In genomic region chr12:56612761-56613437, GRCm38 (mm10) we compare ENCODE assay signal across 8 mouse cellular contexts. TPM values are rescaled to one million over a fixed set of nuclear protein-coding genes. Genes with fewer than 3 reads are reported as not detected.
A peak's percentile ranks its signal among the peaks of the same experiment; 100 is the strongest.
DNase-seq lines count a peak whose midpoint lies in the region; ATAC-seq and TF ChIP-seq lines count a peak whose summit lies in the region.
"Had no signal": no experiment of that assay in that cellular context is flagged by ENCODE, and none has a peak within 500 bp of the region (broad histone marks: within the 10 kb centered on the region; RNA-seq: fewer than 3 reads in every experiment).

Nkx2-9 (minus strand) TSS chr12:56613284.

- peak within 1 kb of the TSS; percentile 36 for H3K4me3 ChIP-seq in lung, embryonic 14.5 days (ENCODE audit: low read depth, low read length)
- H3K4me3 ChIP-seq in forebrain, embryonic 13.5 days, result peak within 1 kb of the TSS; percentile 33
- peak within 1 kb of the TSS; percentile 36 for H3K4me3 ChIP-seq in limb, embryonic 15.5 days
- H3K4me3 ChIP-seq in stomach, embryonic 16.5 days (replicated peaks; ENCODE audit: low read length), result peak within 1 kb of the TSS; percentile 41

- no peak within 1 kb of the TSS for H3K9ac ChIP-seq in lung, embryonic 14.5 days
- no peak within 1 kb of the TSS for H3K9ac ChIP-seq in forebrain, embryonic 13.5 days
- no peak within 1 kb of the TSS for H3K9ac ChIP-seq in limb, embryonic 15.5 days
- no peak within 1 kb of the TSS for H3K9ac ChIP-seq in stomach, embryonic 16.5 days (ENCODE audit: low read length)

- H3K9me3 ChIP-seq in lung, embryonic 14.5 days (ENCODE audit: low read depth, low read length), result no peaks in the 10 kb centered on the region
- H3K9me3 ChIP-seq in forebrain, embryonic 13.5 days (replicated peaks), result no peaks in the 10 kb centered on the region
- no peaks in the 10 kb centered on the region for H3K9me3 ChIP-seq in limb, embryonic 15.5 days
- H3K9me3 ChIP-seq in stomach, embryonic 16.5 days (replicated peaks; ENCODE audit: control insufficient read depth, low read length), result no peaks in the 10 kb centered on the region

- under 1% methylated on average over 39 of the region's 40 CpGs for WGBS in lung, embryonic 14.5 days
- WGBS in forebrain, embryonic 13.5 days, result 1% methylated on average over 40 of the region's 40 CpGs
- WGBS in limb, embryonic 15.5 days, result under 1% methylated on average over 40 of the region's 40 CpGs
- under 1% methylated on average over 34 of the region's 40 CpGs for WGBS in stomach, embryonic 16.5 days

- H3K27me3 ChIP-seq in lung, embryonic 14.5 days (ENCODE audit: insufficient read depth, low read length), result peaks cover 83% of the 10 kb centered on the region
- peaks cover 95% of the 10 kb centered on the region for H3K27me3 ChIP-seq in forebrain, embryonic 13.5 days
- peaks cover 85% of the 10 kb centered on the region for H3K27me3 ChIP-seq in limb, embryonic 15.5 days
- peaks cover 78% of the 10 kb centered on the region for H3K27me3 ChIP-seq in stomach, embryonic 16.5 days (ENCODE audit: control insufficient read depth, insufficient read depth, low read length)

- no peak for DNase-seq in lung, embryonic 14.5 days
- no peak for DNase-seq in lung, adult 18-20 months
- DNase-seq in gastrocnemius, postnatal 25 days, result no peak
- no peak for DNase-seq in spleen, adult 12 weeks (ENCODE audit: low spot score)

- H3K4me2 ChIP-seq in lung, embryonic 14.5 days, result peak within 1 kb of the TSS; percentile 60
- H3K4me2 ChIP-seq in forebrain, embryonic 13.5 days, result peak within 1 kb of the TSS; percentile 56
- H3K4me2 ChIP-seq in limb, embryonic 15.5 days, result peak within 1 kb of the TSS; percentile 73
- H3K4me2 ChIP-seq in stomach, embryonic 16.5 days (ENCODE audit: low read depth, low read length), result peak within 1 kb of the TSS; percentile 61

- H3K36me3 ChIP-seq in lung, embryonic 14.5 days (ENCODE audit: insufficient read depth), result no peaks in the 10 kb centered on the region
- H3K36me3 ChIP-seq in forebrain, embryonic 13.5 days (ENCODE audit: poor library complexity, severe bottlenecking), result no peaks in the 10 kb centered on the region
- no peaks in the 10 kb centered on the region for H3K36me3 ChIP-seq in limb, embryonic 15.5 days
- no peaks in the 10 kb centered on the region for H3K36me3 ChIP-seq in stomach, embryonic 16.5 days (ENCODE audit: control insufficient read depth, insufficient read depth, low read length)

- no peak for TF ChIP-seq CTCF in lung, embryonic 14.5 days (IDR thresholded peaks at IDR 0.05; ENCODE audit: low read depth)

- ATAC-seq in lung, embryonic 14.5 days (ENCODE audit: insufficient read depth), result peak; percentile 29; the same call in 1 of the 2 replicates
- peak; percentile 41; the same call in 1 of the 2 replicates for ATAC-seq in forebrain, embryonic 13.5 days
- no peak for ATAC-seq in limb, embryonic 15.5 days (ENCODE audit: insufficient number of reproducible peaks, low FRiP score, low TSS enrichment, low read depth)
- ATAC-seq in stomach, embryonic 16.5 days (ENCODE audit: insufficient read depth, low FRiP score), result no peak

- H3K27ac ChIP-seq in lung, embryonic 14.5 days (ENCODE audit: low read depth), result no peak within 1 kb of the TSS
- no peak within 1 kb of the TSS for H3K27ac ChIP-seq in forebrain, embryonic 13.5 days
- H3K27ac ChIP-seq in limb, embryonic 15.5 days, result no peak within 1 kb of the TSS
- no peak within 1 kb of the TSS for H3K27ac ChIP-seq in stomach, embryonic 16.5 days (ENCODE audit: low read length)

- H3K4me1 ChIP-seq in lung, embryonic 14.5 days (ENCODE audit: insufficient read depth), result no peaks in the 10 kb centered on the region
- peaks cover 12% of the 10 kb centered on the region for H3K4me1 ChIP-seq in forebrain, embryonic 13.5 days
- H3K4me1 ChIP-seq in limb, embryonic 15.5 days, result peaks cover 18% of the 10 kb centered on the region
- H3K4me1 ChIP-seq in stomach, embryonic 16.5 days (ENCODE audit: control insufficient read depth, insufficient read depth, low read length), result peaks cover 7% of the 10 kb centered on the region

RNA-seq across cellular contexts. Expression of gene Nkx2-9, which starts in this region (rescaled TPM):
- 0.14 TPM in 1 of 2 replicates, not detected in the other for polyA plus RNA-seq in lung, embryonic 14.5 days (2014; fragmentation: Nextera tagmentation; extraction: Ambion mirVana)
- 0.43 and 1.0 TPM in 2 replicates for polyA plus RNA-seq in forebrain, embryonic 13.5 days (2015; fragmentation: Nextera tagmentation; extraction: Ambion mirVana)
- not detected in 2 replicates for polyA plus RNA-seq in limb, embryonic 15.5 days (2015; fragmentation: Nextera tagmentation; extraction: Ambion mirVana)
- polyA plus RNA-seq in stomach, embryonic 16.5 days (2015; fragmentation: Nextera tagmentation; extraction: Ambion mirVana), result not detected in 2 replicates
- total RNA-seq in gastrocnemius, postnatal 25 days (2021), result not detected
- total RNA-seq: megakaryocyte progenitor cell, adult 5-6 weeks had no signal

Comparison
In these comparisons a context has a peak if more than half of its experiments do, and no peak if none do; other contexts are left out.
1. Peak in ATAC-seq, H3K4me3 ChIP-seq and H3K4me2 ChIP-seq in lung, embryonic 14.5 days; RNA of the gene not detected or under 1 TPM.